Mouse (Mus musculus) cerebellum, adult 9-10 months (tissue): ENCODE measurements around the gene Espnl.
A peak's percentile ranks its signal among the peaks of the same experiment; 100 is the strongest.

Experiments used
- DNase-seq: peaks from one replicate; pipeline ENCODE4 v3.0.0; 2022

Gene Espnl

GRCm38 (mm10) chr1:91397927-91398259 is 76.0 kb downstream of the Espnl start:
- peak; percentile 52 for DNase-seq
